Mouse (Mus musculus): ENCODE results near the gene Elmod3.

DNA sequence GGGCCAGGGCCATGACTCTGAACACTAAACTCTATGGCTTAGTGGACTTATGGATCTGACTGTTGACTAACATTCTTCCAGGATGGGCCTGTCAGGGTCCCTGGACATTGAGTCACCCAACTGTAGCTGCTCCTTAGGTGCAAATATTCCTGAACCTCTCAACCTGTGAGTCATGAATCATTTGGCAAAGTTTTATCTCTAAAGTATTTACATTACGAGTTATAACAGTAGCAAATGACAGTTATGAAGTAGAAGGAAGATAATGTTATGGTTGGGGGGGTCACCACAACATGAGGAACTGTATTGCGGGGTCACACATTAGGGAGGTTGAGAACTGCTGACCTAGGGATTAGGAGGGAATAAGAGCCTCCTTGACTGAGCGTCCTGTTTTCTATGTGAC is 50.4 kb downstream of the Elmod3 start:
- TF ChIP-seq CTCF (IDR thresholded peaks at IDR 0.05; ENCODE audit: borderline replicate concordance, insufficient read depth, low read depth, low read length) (no peak), POLR2A (IDR thresholded peaks at IDR 0.05; ENCODE audit: borderline replicate concordance, insufficient read depth, low read length) (no peak)

Data from cerebellum, adult 2 months (tissue).